Mouse (Mus musculus) T-cell, adult 2 months (primary cell): Measurements from ENCODE around the gene Eef2.
"Not testable (repeated sequence)": the region's sequence is repeated elsewhere in the genome, so short reads cannot be mapped to it uniquely, and the experiment has no call there.

Experiments used
- DNase-seq: peaks from one replicate; pipeline ENCODE4 v3.0.0; 2022; ENCODE audit warnings: low spot score

Gene Eef2

DNA sequence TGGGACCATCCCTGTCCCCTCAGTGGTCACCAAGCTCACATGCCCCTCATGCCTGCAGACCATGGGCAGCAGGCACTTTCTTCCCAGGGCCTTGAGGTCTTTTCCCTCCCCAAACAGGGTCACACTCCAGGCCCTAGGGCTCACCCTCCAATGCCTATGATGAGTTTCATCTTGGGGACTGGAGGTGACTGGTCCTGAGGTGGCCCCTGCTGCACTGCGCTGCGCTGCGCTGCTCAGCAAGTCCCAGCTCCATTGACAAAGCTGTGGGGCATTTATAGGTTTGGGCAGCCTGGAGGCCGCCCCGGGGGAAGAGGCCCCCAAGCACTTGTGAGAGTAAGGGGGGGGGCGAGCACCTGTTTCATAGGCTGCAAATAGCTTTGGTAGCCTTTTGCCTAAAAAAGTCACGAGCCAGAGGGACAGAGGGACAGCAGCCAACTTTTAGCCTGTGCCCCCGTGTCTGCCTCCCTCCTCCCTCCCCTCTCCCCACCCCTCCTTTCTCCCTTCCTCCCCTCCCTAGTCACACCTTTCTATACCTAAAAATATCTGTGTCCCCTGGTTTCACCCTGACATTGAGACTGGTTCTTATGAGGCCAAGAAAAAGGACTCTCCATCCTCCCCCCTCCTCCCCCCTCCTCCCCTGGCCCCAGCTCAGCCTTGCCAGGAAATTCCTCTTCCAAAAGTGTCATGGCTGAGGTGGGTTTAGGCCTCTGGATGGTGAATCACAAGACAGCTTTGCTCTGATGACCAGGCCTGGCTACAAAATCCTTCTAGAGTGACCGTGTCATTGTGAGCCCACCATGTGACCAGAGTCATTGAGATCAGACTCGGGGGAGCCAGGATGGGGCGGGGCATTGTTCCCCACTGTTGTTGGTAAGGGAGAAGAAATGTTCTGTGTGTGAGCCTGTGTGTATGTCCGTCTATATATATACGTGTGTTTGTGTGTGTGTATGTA is 25.7 kb downstream of the Eef2 start, which contains the start of gene Nmrk2:
TSS of gene Nmrk2 (minus strand) at position 245 of the 952 bp plus-strand sequence.
- DNase-seq = no peak

DNA sequence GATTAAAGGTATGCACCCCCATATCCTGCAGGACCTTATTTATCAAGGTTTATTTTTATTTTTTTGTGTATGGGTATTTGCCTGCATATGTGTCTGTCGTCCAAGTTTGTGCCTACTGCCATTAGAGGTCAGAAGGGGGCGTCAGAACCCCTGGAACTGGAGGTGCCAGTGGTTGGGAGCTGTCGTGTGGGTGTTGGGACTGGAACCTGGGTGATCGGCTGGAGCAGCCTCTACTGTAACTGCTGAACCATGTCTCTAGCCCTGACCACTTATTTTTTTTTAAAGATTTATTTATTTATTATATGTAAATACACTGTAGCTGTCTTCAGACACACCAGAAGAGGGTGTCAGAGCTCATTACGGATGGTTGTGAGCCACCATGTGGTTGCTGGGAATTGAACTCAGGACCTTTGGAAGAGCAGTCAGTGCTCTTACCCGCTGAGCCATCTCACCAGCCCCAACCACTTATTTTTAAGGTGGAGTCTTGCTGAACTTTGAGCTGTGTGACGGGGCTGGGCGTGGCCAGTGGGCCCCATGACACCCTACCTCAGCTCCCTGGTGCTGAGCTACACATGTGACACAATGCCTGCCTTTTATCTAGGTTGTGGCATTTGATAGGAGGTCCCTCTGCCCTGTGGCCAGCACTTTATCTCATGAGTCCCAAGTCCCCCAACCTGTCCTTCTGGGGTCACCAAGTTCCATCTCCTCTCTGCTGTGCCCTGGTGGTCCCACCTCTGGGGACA is 26.7 kb downstream of the Eef2 start:
- DNase-seq = no peak

DNA sequence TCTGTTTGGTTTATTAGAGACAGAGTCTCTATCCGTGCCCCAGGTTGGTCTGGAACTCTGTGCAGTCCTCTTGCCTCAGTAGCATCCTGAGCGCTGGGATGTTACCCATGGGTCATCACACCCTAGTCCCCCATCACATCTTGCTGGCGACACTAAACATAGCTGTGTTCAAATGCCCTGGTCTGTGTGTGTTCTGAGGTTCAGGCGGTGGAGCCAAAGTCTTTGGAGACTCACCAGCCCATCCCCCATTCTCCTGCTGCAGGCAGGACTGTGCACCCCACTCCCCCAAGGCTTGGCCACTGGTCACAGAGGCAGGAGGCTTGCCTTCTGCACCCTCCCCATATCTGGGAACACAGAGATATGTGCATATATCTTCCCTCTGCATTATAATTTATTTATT is 27.7 kb downstream of the Eef2 start:
- DNase-seq = no peak

DNA sequence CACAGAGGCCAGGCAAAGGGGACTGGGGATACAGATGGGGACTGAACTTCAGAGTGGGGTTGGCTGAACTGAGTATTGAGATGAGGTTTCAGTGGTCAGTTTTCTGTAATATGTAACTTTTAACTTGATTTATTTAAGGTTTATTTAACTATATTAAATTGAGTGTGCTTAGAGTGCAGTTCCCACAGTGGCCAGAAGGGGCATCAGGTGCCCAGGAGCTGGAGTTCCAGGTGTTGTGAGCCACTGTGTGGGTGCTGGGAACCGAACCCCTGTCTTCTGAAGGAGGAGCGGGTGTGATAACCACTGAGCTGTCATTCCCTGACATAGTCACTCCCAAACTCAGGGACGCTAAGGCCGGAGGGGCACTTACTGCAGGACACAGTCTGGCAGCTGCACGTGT is 33.7 kb downstream of the Eef2 start:
- DNase-seq = no peak

DNA sequence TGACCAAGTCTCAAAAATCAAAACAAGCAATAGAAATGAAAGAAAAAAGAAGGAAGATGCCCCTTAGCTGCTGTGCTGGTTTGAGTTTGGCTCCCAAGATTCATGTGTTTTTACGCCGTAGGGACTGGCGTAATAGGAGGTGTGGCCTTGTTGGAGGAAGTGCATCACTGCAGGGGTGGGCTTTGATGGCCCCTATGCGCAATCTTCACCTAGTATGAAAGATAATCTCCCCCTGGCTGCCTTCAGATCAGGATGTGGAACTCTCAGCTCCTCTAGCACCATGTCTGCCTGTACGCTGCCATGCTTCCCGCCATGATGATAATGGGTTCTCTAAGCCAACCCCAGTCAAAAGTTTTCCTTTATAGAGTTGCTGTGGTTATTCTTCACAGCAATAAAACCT is 39.8 kb downstream of the Eef2 start:
- no peak for DNase-seq

DNA sequence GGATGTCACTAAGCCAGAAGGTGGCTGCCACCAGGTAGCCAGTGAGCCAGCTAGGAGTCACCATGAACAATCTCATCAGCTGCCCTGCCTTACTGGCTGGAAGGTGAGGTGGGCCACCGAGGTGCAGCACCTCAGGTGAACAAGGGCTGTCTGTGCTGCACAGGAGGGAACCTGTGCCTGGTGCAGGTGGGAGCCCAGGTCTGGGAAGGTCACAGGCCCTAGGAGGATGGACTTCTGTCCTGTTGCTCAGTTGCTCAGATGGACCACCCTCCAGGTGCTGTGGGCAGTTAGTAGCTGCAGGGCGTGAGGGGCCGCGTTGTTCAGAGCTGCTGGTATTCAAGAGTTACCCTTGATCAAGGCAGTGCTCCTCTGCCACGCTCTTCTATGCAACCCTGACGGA is 40.4 kb downstream of the Eef2 start:
- no peak for DNase-seq

DNA sequence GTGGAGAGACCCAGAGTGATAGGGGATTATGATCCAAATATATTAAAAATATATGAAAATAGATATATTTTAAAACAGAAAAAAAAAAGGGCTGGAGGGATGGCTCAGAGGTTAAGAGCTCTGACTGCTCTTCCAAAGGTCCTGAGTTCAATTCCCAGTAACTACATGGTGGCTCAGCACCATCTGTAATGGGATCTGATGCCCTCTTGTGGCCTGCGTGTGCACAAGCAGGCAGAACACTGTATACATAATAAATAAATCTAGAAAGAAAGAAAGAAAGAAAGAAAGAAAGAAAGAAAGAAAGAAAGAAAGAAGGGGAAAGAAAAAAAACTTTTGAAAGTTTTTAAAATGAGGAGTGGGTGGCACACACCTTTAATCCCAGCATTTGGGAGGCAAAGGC is 40.8 kb downstream of the Eef2 start:
- DNase-seq = peak; percentile 41

DNA sequence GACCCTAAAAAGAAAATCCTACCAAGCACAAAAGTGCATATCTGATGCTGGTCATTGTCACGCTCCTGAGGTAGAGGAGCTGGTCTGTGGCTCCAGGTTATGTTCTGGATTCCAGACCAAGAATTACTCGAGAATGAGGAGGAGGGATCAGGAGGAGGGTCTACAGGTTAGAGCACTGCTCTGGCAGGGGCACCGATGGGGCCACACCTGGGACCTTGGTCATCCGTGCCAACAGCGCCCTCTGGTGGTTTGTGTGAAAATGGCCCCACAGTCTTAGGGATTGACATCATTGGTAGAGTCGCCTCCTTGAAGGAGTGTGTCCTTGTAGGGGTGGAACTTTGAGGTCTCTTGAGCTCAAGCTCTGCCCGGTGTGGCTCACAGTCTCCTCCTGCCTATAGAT is 41.5 kb downstream of the Eef2 start:
- DNase-seq = peak; percentile 75

DNA sequence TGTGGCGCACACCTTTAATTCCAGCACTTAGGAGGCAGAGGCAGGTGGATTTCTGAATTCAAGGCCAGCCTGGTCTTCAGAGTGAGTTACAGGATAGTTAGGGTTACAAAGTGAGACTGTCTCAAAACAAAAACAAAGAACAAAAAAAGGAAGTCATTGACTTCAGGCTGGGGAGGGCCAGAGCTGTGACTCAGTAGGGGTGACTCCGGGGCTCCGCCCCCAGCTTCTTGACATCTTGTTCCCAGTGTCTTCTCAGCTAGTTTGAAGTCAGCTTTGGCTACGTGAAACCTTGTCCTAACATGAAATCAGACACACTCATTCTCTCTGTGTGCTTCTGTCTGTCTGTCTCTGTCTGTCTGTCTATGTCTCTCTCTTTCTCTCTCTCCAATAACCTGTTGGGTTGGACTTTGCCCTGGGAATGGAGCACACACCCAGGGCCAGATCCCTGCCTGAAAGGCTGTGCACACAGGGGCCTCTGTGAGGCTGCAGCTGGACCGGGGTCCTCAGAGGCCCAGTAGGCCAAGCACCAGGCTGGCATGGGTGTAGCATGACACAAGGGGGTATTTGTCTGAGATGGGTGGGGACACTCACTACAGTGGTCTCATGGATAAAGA is 45.1 kb downstream of the Eef2 start:
- DNase-seq = no peak

DNA sequence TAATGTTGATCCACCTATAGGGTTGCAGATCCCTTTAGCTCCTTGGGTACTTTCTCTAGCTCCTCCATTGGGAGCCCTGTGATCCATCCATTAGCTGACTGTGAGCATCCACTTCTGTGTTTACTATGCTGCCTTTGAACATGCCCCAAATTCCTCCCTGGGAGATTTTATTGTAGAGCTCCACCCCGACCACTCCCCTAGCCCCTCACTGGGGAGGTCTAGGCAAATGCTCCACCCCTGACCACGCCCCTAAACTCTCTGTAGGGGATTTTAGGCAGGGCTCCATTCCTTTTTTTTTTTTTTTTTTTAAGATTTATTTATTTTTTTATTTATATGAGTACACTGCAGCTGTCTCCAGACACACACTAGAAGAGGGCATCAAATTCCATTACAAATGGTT is 47.3 kb downstream of the Eef2 start:
- DNase-seq = not testable (repeated sequence)

DNA sequence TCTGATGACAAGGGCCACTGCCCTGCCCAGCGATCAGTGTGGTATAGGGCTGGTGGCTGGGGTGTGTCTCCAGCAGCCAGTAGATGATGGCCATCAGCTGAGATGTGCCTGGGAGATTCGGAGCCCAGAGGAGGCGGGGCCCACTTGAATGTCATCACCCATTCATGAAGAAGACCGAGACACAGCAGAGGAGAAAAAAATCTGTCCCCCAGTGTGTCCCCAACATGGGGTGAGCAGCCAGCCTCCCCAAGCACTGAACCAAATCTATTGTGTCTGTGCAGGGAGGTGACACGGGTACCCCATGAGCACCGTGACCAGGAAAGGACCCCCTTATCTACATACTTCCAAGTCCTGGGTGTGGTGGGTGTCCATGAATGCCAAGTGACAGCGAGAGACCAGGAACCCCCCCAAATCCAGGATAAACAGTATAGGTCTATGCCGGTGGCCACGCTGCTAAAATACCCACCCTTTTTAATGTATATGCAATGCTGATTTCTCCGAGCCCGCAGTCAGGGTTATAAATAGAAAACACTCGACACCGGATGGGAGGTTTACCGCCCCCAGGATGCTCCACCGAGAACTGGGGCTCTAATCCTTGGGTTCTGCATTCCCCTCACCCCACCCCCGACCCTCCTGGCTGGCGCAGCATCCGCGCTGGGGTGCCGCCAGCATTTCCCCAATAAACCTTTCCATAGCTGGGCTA is 53.5 kb downstream of the Eef2 start:
- DNase-seq = peak; percentile 21

DNA sequence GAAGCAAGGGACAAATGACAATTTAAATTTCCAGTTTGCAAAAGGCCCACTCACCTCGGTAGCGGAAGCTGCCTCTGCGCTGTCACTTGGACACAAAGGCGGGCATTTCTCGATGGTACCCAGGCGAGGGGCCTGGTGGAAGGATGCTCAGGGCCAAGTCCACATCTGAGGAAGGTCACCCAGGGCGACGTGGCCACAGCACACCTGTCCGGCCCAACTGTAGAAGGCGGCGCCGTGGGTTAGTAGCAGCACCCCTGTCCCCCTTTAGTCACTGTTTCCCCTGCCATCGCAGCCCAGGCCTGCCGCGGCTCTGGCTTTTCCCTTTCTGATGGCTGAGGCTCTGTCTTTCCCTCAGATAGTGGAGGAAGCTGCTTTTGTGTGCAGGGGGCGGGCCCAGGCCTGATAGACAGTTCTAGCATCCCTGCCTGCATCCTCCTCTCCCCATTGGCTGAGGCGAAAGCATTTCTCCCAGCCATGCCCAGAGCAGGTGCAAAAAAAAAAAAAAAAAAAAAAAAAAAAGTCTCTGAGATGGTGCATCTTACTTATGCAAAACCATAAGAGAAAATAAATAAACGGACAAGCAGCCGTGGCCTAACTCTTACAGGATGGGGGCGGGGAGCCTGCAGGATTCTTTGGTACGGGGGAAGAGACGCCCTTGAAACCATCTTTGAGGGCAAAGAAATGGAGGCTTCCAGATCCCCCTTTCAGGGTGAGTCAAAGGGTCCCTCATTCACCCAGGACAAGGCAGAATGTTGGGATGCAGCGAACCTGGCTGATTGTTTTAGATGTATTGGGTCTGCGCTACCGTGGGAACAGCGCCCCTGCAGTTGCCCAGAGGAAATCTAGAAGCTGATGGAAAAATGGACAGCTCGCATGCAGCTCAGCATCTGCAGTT is 54.3 kb downstream of the Eef2 start, which contains the start of gene Atcay:
TSS of gene Atcay (minus strand) at position 396 of the 895 bp plus-strand sequence.
- peak; percentile 18 for DNase-seq

DNA sequence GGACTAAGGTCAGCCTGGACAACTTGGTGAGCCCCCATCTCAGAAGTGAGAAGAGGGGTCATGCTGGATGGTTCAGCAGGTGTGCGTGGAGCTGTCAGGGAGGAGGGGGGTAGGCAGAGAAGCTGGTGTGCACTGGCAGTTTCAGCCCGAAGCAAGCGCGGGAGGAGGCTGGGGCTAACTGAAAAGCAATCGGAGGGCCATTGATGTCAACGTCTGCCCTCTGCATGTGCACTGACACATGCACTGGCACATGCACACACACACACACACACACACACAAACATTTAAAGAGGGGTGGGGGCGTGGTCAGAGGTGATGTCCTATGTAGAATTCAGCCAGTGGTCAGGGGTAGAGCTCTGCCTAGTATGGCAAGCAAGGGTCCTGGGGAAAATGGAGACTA is 55.0 kb downstream of the Eef2 start:
- DNase-seq = no peak
